Mouse (Mus musculus) CD4-positive naive resting alpha-beta T cell, adult 57 days (primary cell): ENCODE data around the gene Pramef8. TPM values are rescaled to one million over a fixed set of nuclear protein-coding genes. Genes with fewer than 3 reads are reported as not detected.

Source experiments
- total RNA-seq: library from RNA; stranded (reverse); gene quantifications from one replicate; pipeline ENCODE4 v1.2.4, GENCODE M21; 2023

Gene Pramef8
- total RNA-seq: 44.3 TPM

DNA sequence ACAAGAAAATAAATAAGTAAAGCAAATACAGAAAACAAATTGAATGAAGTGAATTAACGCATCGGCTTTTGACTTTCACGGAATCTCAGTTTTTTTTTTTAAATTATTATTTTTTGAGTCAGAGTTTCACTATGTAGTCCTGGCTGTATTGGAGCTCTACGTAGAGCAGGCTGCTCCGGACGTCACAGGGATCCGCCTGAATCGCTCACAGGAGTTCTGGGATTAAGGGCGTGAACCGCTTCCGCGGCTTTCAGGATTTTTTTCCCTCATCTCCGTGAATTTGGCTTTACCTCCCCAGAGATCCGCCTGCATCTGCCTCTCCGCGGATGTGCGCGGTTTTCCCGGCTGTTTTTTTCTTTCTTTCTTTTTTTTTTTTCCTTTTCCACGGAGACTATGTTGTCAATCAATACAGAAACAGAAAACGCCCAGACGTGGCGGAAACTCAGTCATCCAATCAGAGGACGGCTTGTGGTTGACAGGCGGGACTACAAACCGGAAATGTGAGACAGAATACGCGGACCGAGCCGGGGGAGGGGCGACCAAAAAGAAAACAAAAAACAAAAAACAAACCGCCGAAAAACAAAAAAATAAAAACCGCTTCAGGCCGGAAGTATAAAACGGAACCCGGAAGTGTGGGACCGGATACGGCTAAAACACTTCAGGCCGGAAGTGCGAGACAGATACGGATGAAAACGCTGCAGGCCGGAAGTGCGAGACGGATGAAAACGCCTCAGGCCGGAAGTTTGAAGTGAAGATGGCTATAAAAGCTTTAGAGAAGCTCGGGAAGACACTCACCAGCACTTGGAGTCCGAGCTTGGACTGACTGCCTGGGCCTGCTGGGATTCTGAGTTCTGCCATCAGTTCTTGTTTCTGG is at the start of gene Pramef8:
Pramef8 (plus strand) TSS at position 208 of the 874 bp plus-strand sequence.

DNA sequence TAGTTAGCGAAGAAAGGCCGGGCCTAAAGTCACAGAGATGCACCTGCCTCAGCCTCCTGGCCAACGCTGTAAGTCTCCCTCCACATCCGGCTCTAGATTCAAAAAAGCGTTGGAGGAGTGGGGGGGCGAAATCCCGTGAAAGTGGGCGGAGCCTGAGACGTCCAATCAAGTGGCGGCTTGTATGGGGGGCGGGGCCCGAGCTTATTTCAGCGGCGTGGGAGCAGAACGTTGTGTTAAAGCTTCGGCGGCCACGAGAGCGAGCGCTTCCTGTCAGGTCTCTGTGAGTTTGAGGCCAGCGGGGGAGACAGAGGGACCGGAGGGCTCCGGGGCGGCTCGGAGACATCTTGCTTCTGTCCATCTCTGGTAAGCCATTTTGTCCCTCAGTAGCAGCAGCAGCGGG is 18.0 kb upstream of the Pramef8 start, which contains the start of gene Pramel1:
Pramel1 (plus strand) TSS at position 248 of the 400 bp plus-strand sequence.

DNA sequence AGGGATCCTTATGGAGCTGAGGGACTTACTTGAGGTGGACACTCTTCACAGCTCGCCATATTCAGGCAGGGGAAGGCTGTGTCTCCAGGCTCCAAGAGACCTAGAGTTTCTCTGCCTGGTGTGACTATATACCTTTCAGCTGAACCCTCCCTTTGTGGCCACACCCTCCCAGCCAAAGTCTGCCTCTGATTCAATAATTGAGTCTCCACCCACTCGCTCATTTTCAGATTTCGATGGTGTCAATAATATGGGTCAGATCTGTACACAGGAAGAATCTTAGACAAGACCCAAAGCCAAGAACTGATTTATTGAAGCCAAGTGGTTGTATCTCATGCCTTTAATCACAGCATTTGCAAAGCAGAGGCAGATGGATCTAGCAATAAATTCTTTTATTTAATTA is 38.0 kb downstream of the Pramef8 start, which contains the start of gene Oog4:
Oog4 (minus strand) TSS at position 101 of the 400 bp plus-strand sequence.

Other genes with a start within 250 kb of the Pramef8 start
- 71.3 TPM for gene Prdm2, start 199.4 kb upstream of the Pramef8 start, total RNA-seq
- 1.3 TPM for gene Pdpn, start 112.9 kb upstream of the Pramef8 start, total RNA-seq
- not detected for gene Lrrc38, start 62.7 kb upstream of the Pramef8 start, total RNA-seq
- not detected for gene Pramel1, start 18.0 kb upstream of the Pramef8 start, total RNA-seq
- not detected for gene Oog4, start 37.9 kb downstream of the Pramef8 start, total RNA-seq
- gene Gm13043, start 98.9 kb downstream of the Pramef8 start, total RNA-seq: not detected
- gene Gm13040, start 123.5 kb downstream of the Pramef8 start, total RNA-seq: not detected
- gene BC080695, start 139.3 kb downstream of the Pramef8 start, total RNA-seq: not detected
- gene Gm13057, start 139.3 kb downstream of the Pramef8 start, total RNA-seq: not detected
- not detected for gene Gm13083, start 202.6 kb downstream of the Pramef8 start, total RNA-seq
- gene Gm13088, start 244.8 kb downstream of the Pramef8 start, total RNA-seq: not detected